Mouse (Mus musculus): ENCODE results near the gene Dip2b.
"Not testable (repeated sequence)": the region's sequence is repeated elsewhere in the genome, so short reads cannot be mapped to it uniquely, and the experiment has no call there.

Dip2b gene

DNA sequence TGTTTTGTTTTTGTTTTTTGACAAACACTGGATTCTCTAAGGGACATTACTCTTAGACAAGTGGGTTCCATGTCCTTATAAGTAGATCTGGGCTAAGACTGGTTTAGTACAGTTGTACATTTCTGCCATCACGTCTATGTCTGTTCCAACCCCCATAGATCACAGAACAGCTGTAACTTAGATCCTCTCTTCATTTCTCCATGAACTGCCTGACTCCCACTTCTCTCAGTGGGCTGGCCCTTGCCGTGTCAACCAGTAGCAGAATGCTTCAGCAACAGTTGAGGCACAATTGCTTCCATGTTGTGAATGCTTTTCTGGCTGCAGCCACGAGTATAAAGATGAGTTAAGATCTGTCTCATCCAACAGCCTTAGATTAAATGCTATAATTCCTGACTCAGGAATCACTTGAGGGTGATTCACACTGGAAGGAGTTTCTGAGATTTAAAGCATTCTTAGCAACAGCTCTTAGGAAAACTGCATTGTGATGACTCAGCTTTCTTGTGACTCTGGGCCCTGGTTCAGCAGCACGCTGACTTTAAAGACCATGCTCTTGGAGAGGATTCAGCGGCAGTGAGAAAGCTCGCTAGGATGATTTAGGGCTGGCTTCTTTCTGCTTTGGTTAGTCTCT lies 212.8 kb downstream of the Dip2b start:
- peaks cover 96% of the 10 kb centered on the region for H3K4me1 ChIP-seq (replicated peaks; ENCODE audit: low read depth, low read length)
- no peak for TF ChIP-seq NANOG (IDR thresholded peaks at IDR 0.05; ENCODE audit: borderline replicate concordance, low read length)
- no peak for TF ChIP-seq CTCF (conservative IDR thresholded peaks at IDR 0.05; ENCODE audit: low read length)
- no peak for TF ChIP-seq POU5F1 (IDR thresholded peaks at IDR 0.05; ENCODE audit: borderline replicate concordance, low read length)
- H3K4me3 ChIP-seq (replicated peaks; ENCODE audit: low read length): peak overlapping the region; percentile 35; the same call in 1 of the 2 replicates
- H3K27me3 ChIP-seq (ENCODE audit: insufficient read depth, low read length): no peaks in the 10 kb centered on the region
- H3K36me3 ChIP-seq (ENCODE audit: insufficient read depth, low read length): peaks cover 94% of the 10 kb centered on the region
- H3K9me3 ChIP-seq (ENCODE audit: low read length): no peaks in the 10 kb centered on the region

DNA sequence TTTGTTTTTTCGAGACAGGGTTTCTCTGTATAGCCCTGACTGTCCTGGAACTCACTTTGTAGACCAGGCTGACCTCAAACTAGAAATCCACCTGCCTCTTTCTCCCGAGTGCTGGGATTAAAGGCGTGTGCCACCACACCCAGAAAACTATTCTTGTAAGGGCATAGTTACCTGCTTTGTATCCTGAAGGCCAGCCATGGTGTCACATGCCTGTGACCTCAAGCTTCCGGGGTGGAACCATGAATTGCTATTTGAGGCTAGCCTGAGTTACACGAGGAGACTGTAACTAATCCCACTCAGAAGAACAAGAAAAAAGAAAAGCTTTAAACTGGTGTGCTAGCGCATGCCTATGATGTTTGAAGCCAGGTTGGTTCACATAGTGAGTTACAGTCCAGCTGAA lies 217.9 kb downstream of the Dip2b start:
- no peaks in the 10 kb centered on the region for H3K27me3 ChIP-seq (ENCODE audit: insufficient read depth, low read length)
- TF ChIP-seq POU5F1 (IDR thresholded peaks at IDR 0.05; ENCODE audit: borderline replicate concordance, low read length) (no peak), NANOG (IDR thresholded peaks at IDR 0.05; ENCODE audit: borderline replicate concordance, low read length) (no peak), CTCF (conservative IDR thresholded peaks at IDR 0.05; ENCODE audit: low read length) (no peak)

DNA sequence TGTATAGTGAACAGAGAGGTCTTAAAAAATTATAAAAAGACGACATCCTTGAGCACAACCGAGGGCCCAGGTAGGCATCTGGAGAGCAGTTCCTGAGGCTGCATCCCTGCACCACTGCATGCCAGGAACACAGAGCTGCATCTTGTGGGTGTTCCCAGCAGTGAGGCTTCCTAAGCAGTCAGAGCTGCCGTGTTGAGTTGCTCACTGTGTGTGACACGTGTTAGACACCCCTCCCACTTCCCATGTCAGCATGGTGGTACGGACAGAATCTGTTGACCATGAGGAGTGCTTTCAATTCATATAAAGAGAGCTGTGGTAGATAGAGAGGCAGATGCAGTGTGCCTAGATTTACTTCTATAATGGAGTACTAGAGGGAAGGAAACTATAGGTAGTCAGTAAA lies 218.8 kb downstream of the Dip2b start:
- Histone ChIP-seq H3K4me1 (replicated peaks; ENCODE audit: low read depth, low read length) (peaks cover 93% of the 10 kb centered on the region), H3K36me3 (ENCODE audit: insufficient read depth, low read length) (peaks cover 90% of the 10 kb centered on the region), H3K27me3 (ENCODE audit: insufficient read depth, low read length) (no peaks in the 10 kb centered on the region), H3K4me3 (replicated peaks; ENCODE audit: low read length) (no peak overlapping the region), H3K9me3 (ENCODE audit: low read length) (no peaks in the 10 kb centered on the region)
- TF ChIP-seq CTCF (conservative IDR thresholded peaks at IDR 0.05; ENCODE audit: low read length): no peak
- no peak for TF ChIP-seq NANOG (IDR thresholded peaks at IDR 0.05; ENCODE audit: borderline replicate concordance, low read length)
- no peak for TF ChIP-seq POU5F1 (IDR thresholded peaks at IDR 0.05; ENCODE audit: borderline replicate concordance, low read length)

More for the DNA sequence above, 217.9 kb downstream of the Dip2b start:
- Histone ChIP-seq H3K4me1 (replicated peaks; ENCODE audit: low read depth, low read length) (peaks cover 91% of the 10 kb centered on the region), H3K36me3 (ENCODE audit: insufficient read depth, low read length) (peaks cover 90% of the 10 kb centered on the region), H3K9me3 (ENCODE audit: low read length) (no peaks in the 10 kb centered on the region), H3K4me3 (replicated peaks; ENCODE audit: low read length) (no peak overlapping the region)

DNA sequence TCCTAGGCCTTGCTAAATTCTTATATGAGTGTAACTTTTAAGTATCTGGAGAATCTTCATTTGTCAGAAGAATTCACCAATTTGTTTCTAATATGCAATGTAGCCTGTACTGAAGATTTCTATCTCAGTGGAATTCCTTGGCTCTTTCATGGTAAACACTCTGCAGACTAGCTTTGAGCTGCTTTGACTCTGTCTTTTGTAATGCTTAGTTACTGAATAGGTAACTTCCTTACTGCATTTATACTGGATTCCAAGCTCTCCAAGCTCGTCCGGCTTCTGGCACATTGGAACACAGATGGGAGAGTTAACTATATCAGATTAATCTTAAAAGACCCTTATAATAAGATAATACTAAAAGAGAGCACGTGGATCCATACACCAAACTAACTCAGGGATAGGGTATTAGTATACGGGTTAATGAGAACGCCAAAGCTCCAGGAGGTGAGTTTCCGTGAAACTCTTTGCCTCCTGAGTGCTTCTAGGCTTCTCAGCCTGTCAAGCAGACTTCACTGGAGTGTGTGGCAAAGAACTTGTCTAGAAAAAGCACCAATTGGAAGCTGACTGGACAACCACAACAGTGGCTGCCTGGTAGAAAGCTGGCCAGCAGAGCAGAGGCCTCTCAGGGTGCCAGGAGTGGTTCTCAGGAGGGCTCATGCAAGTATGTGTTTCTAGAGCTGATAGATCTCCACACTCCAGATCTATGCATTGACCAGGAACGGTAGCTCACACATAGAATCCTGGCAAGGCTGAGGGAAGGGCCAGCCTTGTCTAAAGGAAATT lies 220.4 kb downstream of the Dip2b start:
- Histone ChIP-seq H3K36me3 (ENCODE audit: insufficient read depth, low read length) (peaks cover 77% of the 10 kb centered on the region), H3K27me3 (ENCODE audit: insufficient read depth, low read length) (no peaks in the 10 kb centered on the region), H3K4me1 (replicated peaks; ENCODE audit: low read depth, low read length) (peaks cover 92% of the 10 kb centered on the region), H3K9me3 (ENCODE audit: low read length) (no peaks in the 10 kb centered on the region), H3K4me3 (replicated peaks; ENCODE audit: low read length) (peak overlapping the region; percentile 49)
- TF ChIP-seq NANOG (IDR thresholded peaks at IDR 0.05; ENCODE audit: borderline replicate concordance, low read length): no peak; the same call in 1 of the 2 replicates
- TF ChIP-seq CTCF (conservative IDR thresholded peaks at IDR 0.05; ENCODE audit: low read length): no peak
- no peak for TF ChIP-seq POU5F1 (IDR thresholded peaks at IDR 0.05; ENCODE audit: borderline replicate concordance, low read length)

DNA sequence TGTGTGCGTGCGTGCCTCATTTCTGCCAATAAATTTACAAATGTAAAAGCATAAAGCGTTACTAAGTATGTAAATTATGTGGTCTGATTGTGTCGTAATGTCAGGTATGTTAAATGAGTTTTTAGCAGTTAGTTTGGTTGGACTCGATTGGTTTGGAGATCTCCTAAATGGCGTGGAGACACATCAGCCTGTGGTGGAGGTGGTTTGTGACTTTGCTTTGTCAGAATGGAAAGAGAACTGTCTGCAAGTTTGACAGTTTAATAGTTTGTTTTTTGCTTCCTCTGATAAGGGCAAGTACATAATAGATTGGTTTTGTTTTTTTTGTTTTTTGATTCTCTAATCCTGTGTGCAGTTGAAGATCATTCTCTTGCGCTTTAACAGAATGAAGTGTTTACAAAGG lies 221.9 kb downstream of the Dip2b start:
- H3K36me3 ChIP-seq (ENCODE audit: insufficient read depth, low read length): peaks cover 64% of the 10 kb centered on the region
- H3K4me3 ChIP-seq (replicated peaks; ENCODE audit: low read length): not testable (repeated sequence)

DNA sequence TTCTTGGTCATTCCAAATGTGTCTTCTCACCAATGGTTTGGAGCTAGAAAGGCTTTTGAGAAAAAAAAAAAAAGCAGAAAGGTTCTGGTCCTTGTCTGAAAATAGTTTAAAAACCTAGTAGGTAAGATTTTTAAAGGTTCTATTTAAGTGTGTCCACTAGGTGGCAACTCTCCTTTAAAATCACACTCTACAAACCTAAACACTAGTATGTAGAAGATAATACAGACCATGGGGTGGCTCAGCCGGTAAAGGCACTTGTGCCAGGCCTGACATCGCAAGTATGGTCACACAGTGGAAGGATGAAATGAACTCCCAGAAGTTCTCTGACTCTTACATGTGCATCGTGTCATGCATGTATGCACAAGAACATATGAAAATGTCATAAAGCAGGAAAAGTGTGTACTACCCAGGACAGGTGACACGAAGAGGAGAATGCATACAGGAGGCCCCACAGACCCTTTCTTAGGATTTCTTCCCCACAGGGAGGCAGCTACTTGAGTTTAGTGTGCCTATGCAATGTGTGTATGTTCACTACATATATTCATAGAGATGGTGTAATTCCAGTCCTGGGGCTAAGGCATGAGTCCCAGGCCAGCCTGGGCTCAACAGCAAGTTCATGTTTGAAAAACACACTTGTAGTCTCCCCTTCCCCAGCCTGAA lies 224.9 kb downstream of the Dip2b start:
- Histone ChIP-seq H3K4me1 (replicated peaks; ENCODE audit: low read depth, low read length) (peaks cover 58% of the 10 kb centered on the region), H3K36me3 (ENCODE audit: insufficient read depth, low read length) (peaks cover 49% of the 10 kb centered on the region), H3K9me3 (ENCODE audit: low read length) (peaks cover 34% of the 10 kb centered on the region), H3K4me3 (replicated peaks; ENCODE audit: low read length) (peak overlapping the region; percentile 21), H3K27me3 (ENCODE audit: insufficient read depth, low read length) (no peaks in the 10 kb centered on the region)
- TF ChIP-seq NANOG (IDR thresholded peaks at IDR 0.05; ENCODE audit: borderline replicate concordance, low read length) (no peak), POU5F1 (IDR thresholded peaks at IDR 0.05; ENCODE audit: borderline replicate concordance, low read length) (no peak), CTCF (conservative IDR thresholded peaks at IDR 0.05; ENCODE audit: low read length) (peak; percentile 33; the same call in 1 of the 2 replicates)

More for the DNA sequence above, 221.9 kb downstream of the Dip2b start:
- H3K9me3 ChIP-seq (ENCODE audit: low read length); H3K27me3 ChIP-seq (ENCODE audit: insufficient read depth, low read length): not testable (repeated sequence)
- H3K4me1 ChIP-seq (replicated peaks; ENCODE audit: low read depth, low read length): peaks cover 85% of the 10 kb centered on the region

DNA sequence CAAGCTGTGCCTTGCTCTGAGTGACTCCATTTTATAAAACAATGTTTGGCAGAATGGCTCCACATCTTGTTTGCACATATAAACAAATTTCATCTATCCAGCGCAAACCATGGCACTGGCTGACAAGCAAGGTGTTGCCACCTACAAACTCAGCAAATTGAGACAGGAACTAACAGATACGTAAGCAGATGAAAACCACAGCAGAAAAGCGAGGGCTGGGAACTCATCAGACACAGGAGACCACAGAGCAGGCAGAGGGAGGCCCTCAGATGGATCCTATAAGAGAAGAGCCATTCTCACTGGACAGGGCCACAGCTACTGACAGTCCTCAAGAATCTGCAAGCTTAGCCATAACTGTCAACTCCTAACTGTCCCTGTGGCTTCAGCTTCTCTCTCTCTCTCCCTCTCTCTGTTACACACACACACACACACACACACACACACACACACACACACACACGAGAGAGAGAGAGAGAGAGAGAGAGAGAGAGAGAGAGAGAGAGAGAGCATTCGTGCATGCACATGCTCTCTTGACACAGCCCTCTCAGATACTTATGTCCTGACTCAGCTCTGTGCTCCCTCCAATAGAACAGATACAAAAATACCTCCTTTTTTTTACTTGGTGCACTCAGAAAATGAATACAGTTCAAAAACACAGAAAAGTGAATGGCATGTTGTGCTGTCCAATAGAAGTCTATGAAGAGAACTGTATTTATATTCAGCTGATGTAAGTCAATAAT lies 227.3 kb downstream of the Dip2b start:
- Histone ChIP-seq H3K4me1 (replicated peaks; ENCODE audit: low read depth, low read length) (peaks cover 47% of the 10 kb centered on the region), H3K27me3 (ENCODE audit: insufficient read depth, low read length) (no peaks in the 10 kb centered on the region), H3K4me3 (replicated peaks; ENCODE audit: low read length) (no peak overlapping the region), H3K9me3 (ENCODE audit: low read length) (peaks cover 44% of the 10 kb centered on the region), H3K36me3 (ENCODE audit: insufficient read depth, low read length) (peaks cover 31% of the 10 kb centered on the region)
- TF ChIP-seq NANOG (IDR thresholded peaks at IDR 0.05; ENCODE audit: borderline replicate concordance, low read length) (no peak), CTCF (conservative IDR thresholded peaks at IDR 0.05; ENCODE audit: low read length) (no peak), POU5F1 (IDR thresholded peaks at IDR 0.05; ENCODE audit: borderline replicate concordance, low read length) (no peak)

DNA sequence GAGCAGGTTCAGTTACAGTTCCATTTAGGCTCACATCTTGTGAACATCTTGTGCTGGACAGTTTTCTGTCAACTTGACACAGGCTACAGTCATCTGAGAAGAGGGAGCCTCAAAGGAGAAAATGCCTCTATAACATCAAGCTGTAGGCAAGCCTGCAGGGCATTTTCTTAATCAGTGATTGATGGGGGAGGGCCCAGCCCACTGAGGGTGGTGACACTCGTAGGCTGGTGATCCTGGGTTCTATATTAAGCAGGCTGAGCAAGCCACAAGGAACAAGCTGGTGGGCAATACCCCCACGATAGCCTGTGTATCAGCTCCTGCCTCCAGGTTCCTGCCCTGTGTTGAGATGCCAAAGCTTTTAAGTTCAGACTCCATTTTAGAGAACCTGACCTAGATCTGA lies 230.5 kb downstream of the Dip2b start:
- TF ChIP-seq NANOG (IDR thresholded peaks at IDR 0.05; ENCODE audit: borderline replicate concordance, low read length) (no peak), POU5F1 (IDR thresholded peaks at IDR 0.05; ENCODE audit: borderline replicate concordance, low read length) (no peak), CTCF (conservative IDR thresholded peaks at IDR 0.05; ENCODE audit: low read length) (no peak)
- H3K36me3 ChIP-seq (ENCODE audit: insufficient read depth, low read length): peaks cover 15% of the 10 kb centered on the region
- no peaks in the 10 kb centered on the region for H3K27me3 ChIP-seq (ENCODE audit: insufficient read depth, low read length)

More for the DNA sequence above, 230.5 kb downstream of the Dip2b start:
- Histone ChIP-seq H3K9me3 (ENCODE audit: low read length) (peaks cover 44% of the 10 kb centered on the region), H3K4me1 (replicated peaks; ENCODE audit: low read depth, low read length) (peaks cover 18% of the 10 kb centered on the region), H3K4me3 (replicated peaks; ENCODE audit: low read length) (peak overlapping the region; percentile 82)

All from E14TG2a.4 (cell line).